Mouse (Mus musculus) heart, adult 9 months (tissue): ENCODE data around the gene Hist2h3c1.
"Not testable (repeated sequence)": the region's sequence is repeated elsewhere in the genome, so short reads cannot be mapped to it uniquely, and the experiment has no call there.

ENCODE experiments used
- DNase-seq, 2 experiments: peaks; one replicate each; pipeline ENCODE4 v3.0.0; 2022; ENCODE audit warnings: low spot score in 2 of 2

Gene Hist2h3c1

DNA sequence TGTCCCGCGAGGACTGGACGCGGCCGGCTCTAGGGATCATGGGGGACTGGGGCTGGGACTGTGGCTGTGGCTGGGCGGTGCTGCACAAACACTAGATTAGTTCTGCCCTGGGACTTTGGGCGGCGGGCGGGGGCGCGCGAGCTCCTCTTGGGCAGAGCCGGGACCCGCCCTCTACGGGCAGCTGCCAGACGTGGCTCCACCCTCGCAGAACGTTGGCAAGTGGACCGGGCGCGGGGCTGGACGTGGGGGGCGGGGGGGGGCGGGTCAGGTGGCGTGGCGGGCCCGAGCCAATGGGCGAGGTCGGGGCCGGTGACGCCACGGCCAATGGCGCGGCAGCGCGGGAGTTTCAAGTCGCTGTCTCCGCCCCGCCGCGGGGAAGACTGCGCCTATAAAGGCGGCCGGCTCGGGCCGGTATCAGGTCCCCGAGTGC lies at the start of gene Hist2h3c1:
Gene Hist2h3c1, plus strand, starts transcription at position 259 of the 430 bp plus-strand sequence.
- DNase-seq, result not testable (repeated sequence)

DNA sequence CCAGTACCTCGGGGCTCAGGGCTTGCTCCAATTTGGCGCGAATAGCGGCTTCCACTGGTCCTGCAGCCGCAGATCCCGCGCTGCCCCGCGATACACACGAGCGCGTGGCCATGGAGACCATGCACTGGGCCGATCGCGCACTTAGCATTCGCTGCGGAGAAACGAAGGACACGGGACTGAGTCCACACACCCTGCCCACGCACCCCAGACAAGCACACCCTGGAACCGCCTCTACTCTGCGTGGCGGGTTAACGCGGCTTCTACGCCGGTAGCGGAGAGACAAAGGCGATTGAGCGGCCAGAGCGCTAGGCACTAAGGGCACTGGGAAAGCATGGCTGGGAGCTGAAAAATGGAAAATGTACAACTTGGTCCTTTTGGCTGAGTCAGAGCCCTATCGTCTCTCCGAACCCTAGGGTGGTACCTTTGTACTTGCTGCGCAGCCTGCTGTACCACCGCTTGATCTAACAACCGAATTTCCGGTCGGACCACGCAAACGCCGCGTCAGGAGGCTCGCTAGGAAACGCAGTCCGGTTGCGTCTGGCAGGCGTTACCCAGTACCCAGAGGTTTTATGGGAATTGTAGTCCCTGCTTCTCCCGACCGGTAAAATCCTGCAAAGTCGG lies 49.2 kb upstream of the Hist2h3c1 start:
- DNase-seq, result peak; percentile 90 to 91

DNA sequence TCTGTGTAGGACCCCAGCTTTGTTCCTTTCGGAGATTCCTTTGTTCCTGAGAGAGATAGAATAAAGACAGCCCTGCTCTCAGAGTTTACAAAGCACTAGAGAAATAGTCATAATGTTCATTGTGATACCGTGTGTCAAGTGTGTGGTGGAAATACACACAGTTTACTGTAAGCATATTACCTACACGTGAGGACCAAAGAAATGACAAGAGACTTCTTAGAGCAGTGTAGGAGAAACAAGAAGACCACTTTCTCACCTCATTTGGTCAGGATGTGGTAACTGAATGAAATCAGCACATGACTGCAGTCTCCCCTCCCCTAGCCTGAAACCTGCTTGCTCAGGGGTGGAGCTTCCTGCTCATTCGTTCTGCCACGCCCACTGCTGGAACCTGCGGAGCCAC lies 48.3 kb upstream of the Hist2h3c1 start:
- DNase-seq, result no peak

GRCm38 (mm10) chr3:96198601-96199251 lies 47.8 kb upstream of the Hist2h3c1 start:
- DNase-seq, result not testable (repeated sequence)

DNA sequence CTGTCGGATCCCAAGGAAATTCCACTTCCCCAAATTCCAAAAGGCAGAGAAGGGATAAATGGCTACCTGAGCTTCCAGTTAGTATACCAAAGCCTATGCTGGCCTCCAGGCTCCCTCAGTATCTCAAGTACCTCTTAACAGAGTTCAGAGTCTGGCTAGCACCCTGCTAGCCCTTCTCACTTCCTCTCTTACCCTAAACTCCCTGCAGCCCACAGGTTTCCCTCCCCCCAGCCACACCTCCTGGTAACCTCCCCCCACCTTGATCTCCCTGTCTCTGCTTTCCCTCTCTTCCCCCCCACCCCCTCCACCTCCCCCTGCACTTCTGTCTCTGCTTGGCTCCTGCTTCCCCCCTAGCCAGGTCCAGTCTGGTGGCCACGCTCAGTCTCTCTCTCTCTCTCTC lies 46.8 kb upstream of the Hist2h3c1 start:
- DNase-seq, result no peak

- no peak for DNase-seq
These were observed 38.7 kb upstream of the Hist2h3c1 start for GRCm38 (mm10) chr3:96207819-96208218.

DNA sequence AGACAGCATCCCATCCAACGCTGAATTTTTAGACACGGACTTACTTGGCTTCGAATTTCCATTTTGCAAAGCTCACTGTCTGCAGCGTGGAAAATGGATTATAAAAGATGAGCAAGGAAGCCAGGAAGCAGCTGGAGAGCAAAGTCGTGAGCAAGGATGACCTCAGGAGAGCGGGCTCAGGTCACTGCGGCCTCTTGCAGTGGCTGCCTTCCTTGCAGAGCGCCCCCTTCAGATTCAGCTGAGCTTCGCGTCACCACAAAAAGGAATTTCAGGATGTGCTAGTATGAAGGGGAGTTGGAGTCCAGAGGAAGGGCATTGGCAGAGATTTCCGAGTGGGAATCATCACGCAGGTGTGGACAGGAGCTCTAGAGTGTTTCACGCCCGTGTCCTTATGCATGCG lies 37.2 kb upstream of the Hist2h3c1 start:
- DNase-seq, result no peak

DNA sequence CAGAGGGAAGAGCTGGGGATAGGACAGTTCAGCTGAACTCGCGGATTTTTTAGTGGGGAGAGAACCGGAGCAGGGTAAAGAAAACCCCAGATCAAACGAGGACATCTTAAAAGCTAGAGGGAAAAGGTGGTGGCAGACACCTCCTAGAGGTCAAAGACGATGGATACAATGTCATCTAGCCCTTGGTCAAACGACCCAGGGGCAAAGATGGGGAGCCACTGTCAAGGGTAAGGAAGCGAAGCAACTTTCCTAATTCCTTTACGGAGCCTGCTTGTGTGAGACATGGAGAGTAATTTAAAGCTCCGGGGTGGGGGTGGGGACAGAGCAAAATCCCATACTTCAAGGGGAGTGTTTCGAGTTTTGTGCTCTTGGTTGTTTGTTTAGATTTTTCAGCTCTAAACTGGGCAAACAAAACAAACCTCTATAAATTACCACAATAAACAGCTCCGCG lies 27.3 kb upstream of the Hist2h3c1 start:
- no peak for DNase-seq

GRCm38 (mm10) chr3:96219661-96220130 lies 26.8 kb upstream of the Hist2h3c1 start, which contains the start of the genes Bola1 and Hist2h2ab:
Bola1 (minus strand) TSS chr3:96219709.
Hist2h2ab (plus strand) TSS chr3:96219865.
- peak; percentile 88 to 94 for DNase-seq

GRCm38 (mm10) chr3:96220131-96220764 lies 26.2 kb upstream of the Hist2h3c1 start:
- DNase-seq, result not testable (repeated sequence)

DNA sequence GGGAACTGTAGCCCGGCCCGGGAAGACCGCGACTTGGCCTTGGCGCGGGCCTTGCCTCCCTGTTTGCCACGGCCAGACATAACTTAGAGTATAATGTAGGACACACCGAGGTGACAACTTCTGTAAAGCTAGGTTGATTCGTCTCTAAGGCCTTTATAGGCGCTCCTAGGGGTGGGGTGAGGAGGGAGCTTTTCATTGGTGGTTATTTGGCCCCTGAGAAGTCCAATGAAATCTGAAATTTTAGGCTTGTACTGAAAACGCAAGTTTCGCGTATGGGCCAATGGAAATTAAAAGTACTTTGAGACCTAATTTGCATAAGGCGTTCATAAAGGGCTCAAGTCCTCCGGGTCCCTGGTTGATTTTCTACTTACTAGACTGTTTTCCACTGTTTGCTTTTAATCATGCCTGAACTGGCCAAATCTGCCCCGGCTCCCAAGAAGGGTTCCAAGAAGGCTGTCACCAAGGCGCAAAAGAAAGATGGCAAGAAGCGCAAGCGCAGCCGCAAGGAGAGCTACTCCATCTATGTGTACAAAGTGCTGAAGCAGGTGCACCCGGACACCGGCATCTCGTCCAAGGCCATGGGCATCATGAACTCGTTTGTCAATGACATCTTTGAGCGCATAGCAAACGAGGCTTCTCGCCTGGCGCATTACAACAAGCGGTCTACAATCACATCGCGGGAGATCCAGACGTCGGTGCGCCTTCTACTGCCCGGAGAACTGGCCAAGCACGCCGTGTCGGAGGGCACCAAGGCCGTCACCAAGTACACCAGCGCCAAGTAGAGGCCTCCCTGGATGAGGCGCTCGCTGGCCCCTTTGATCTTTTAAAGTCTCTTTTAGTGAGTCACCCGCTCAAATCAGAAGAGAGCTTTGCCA lies 25.5 kb upstream of the Hist2h3c1 start, which contains the start of the genes Hist2h2ac and Hist2h2be:
Gene Hist2h2ac, minus strand, starts transcription at position 116 of the 875 bp plus-strand sequence.
Gene Hist2h2be, plus strand, starts transcription at position 355 of the 875 bp plus-strand sequence.
- DNase-seq, result peak; percentile 96 to 97

DNA sequence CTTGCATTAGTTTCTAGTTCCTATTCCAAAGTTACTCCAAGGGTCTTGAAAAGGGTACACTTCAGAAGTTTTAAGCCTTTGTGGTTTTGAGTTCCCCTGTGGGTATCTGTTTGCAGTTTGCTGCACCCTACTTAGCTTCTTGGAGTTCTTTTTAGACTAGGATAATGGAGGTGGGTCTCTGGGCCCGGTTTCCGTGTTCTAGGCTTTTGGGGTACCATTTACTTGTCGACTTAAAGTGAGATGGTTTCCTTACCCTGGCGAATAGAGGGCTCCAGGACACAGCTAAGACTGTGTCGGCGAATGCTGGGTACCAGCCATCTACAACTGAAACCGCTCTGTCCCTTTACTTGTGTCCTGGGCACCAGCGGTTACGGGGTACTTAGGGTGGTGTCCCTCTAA lies 24.8 kb upstream of the Hist2h3c1 start:
- no peak for DNase-seq

DNA sequence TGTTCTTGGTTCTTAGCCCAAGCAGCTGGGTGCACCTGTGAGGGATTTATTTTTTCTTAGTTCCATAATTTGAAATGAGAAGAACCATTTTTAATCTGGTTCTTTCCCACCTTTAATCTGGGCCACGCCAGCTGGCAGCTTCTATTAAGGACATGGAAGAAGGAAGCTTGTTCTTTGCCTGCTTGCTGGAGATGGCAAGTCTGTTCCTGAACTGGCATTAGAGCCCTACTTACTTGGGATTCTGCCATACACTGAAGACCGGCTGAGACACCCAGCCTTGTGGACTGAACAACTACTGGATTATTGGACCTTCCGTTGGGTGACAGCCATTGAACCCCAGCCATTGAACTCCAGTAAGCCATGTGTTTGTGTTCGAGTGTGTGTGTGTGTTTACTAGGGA lies 23.7 kb upstream of the Hist2h3c1 start:
- DNase-seq, result no peak

GRCm38 (mm10) chr3:96225421-96225820 lies 21.1 kb upstream of the Hist2h3c1 start:
- no peak for DNase-seq

DNA sequence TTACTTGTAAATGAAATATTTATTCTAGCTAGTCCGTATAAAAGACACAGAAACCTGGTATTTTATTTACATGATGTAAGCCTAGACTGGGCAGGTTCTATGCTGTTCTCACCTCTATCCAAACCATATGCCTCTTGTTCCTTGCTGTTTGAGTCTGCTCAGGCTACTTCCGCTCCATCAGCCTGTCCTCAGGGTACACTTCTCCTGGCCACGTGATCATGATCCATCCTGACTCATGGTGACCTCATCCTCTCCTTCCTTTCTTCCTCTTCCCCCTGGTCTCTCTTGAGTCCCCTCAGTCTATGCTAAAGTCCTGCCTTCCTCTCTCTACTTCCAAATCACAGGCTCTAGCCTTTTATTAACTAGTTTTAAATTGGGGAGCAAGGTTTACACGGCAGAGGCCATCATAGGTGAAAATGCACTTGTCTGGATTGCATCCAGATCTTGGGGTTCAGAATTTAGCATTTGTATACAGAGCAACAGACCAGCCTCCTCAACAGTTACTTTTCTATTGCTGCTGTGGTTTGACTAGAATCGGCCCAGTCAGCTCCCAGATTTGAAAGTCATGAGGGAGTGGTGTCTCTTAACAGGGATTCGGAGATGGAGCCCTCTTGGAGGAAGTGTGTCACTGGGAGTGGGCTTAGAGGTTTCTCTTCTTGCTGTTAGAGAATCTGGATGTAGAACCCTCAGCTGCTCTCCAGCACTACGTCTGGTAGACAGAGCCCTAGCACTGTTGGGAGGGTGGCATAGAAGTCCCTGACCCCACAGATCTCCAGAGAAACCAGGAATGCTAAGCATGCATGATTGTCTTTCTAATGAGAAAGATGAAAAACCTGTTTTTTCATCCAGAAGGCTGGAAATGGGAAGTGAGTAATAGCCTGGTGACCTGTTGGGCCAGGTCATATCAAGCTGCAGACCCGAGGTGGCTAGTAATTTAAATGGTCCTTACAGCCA lies 19.5 kb upstream of the Hist2h3c1 start:
- DNase-seq, result peak; percentile 58 to 61

DNA sequence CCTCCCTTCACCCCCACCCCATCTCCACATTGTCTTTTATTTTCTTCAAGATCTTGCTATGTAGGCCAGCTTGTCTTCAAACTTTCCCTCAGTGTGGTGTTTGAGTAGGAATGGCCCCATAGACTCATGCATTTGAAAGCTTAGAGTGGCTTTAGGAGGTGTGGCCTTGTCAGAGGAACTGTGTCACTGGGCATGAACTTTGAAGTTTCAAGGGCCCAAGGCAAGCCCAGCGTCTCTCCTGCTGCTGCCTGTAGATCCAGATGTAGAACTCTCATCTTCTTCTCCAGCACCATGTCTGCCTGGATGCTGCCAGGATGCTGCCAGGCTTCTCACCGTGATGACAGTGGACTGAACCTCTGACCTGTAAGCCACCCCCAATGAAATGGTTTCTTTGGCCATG lies 17.7 kb upstream of the Hist2h3c1 start:
- no peak for DNase-seq

- DNase-seq, result no peak
These were observed 16.1 kb upstream of the Hist2h3c1 start for GRCm38 (mm10) chr3:96230404-96230803.

DNA sequence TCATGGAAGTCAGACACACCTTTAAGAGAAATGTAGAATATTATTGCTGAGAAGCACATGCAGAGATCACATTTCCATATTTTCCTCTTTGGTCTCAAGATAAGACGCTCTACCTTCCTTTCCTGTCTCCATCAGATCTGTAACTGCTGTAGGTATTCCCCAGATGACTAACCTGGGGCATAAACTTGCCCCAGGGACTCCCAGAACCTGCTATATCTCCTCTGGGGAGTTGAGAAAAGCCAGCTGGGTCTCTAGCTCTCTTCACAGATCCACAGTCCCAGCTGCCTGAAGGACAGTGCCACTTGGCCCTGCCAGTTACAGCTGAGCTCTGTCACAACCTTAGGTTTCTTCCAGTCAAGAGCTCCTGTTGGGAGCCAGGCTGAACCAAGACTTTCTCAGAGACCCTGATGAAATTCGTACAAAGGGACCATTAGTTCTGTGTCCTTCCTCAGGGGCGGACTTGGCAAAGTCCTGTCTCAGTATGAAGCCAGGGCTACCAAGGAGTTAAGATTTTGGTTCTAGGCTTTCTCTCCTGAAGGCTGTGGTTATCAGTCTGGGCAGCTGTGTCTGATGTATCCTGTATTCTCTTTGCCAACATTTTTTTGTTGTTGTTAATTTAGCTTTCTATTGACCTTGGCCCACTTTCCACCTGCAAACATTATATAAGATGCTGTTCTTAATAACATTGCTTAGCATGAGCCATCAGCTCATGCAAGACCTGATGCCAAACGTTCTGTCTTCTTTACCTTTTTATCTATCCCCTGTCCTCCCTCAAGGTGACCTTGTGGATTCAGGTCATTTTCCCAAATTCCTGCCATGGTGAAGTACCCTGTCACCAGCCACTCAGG lies 15.4 kb upstream of the Hist2h3c1 start:
- DNase-seq, result peak; percentile 46

GRCm38 (mm10) chr3:96231758-96232120 lies 14.7 kb upstream of the Hist2h3c1 start:
- DNase-seq, result no peak
